Mouse (Mus musculus) retina, postnatal 1 day (tissue): ENCODE data around the gene Ddx55.

Experiments used
- DNase-seq: peaks from one replicate; pipeline ENCODE4 v3.0.0-alpha.2; 2012

Ddx55 gene

DNA sequence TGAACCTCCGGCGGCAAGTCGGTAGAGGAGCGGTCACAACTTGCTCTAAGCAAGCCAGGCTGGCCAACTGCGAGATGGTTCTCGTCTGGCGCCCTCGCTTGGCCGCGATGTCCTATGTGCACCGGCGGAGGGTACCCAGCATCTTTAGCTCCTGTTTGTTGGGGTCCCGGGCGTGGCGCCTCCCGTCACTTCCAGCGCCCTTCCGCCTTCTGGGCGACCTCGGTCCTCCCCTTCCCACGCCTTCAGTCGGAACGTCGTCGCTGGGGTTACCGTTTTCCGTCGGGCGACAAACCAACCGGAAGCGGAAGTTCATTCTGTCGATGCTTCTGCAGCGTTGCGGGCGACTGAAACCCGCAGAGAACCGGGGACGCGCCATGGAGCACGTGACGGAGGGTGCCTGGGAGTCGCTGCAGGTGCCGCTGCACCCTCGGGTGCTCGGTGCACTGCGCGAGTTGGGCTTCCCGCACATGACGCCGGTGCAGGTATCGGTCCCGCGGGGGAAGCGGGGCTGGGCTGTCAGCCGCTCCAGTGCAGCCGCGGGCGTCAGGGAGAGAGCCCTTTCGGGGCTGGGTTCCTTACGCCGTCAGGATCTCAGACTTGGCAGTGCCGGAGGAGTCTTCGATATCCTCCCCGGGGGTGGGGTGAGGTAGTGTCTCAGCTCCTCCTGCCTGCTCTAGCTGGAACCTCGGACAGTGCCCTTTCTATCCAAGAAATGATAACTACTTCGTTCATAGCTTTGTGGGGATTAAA lies at the start of gene Ddx55:
Gene Ddx55 (plus strand): TSS at position 307 of the 750 bp plus-strand sequence.
- peak; percentile 96 for DNase-seq

DNA sequence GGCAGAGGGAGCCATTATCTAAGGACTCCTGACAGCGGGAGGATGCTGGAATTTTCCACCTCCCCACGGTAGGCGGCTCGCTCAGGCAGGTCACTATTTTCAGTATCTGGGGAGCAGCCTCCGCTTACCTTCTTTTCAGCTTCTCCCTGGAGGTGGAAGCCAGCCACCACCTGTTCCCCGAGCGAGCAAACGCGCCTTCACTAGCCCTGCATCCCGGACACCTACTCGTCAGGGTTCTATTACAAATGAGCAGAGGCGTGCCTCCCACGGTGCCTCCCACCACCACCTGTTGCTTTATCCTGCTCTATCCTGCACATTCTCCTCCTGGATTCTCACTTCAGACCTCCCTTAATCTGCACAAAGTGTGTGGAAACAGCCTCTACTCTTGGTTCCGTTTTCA lies 48.9 kb upstream of the Ddx55 start:
- no peak for DNase-seq

DNA sequence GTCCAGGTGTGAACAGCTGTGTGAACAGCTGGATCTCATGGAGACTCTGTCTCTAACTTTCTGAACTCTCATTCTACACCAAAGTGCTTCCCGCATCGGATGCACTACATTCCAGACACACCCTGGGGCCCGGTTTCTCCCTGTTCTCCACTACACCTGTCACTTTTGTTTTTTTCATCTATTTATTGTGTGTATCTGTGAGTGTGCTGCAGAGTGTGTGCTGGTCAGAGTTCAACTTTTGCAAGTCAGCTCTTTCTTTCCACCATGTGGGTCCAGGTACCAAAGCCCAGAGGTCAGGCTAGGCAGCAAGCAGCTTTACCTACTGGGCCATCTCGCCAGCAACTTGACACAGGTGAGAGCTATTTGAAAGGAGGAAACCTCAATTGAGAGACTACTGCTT lies 47.4 kb upstream of the Ddx55 start:
- no peak for DNase-seq

DNA sequence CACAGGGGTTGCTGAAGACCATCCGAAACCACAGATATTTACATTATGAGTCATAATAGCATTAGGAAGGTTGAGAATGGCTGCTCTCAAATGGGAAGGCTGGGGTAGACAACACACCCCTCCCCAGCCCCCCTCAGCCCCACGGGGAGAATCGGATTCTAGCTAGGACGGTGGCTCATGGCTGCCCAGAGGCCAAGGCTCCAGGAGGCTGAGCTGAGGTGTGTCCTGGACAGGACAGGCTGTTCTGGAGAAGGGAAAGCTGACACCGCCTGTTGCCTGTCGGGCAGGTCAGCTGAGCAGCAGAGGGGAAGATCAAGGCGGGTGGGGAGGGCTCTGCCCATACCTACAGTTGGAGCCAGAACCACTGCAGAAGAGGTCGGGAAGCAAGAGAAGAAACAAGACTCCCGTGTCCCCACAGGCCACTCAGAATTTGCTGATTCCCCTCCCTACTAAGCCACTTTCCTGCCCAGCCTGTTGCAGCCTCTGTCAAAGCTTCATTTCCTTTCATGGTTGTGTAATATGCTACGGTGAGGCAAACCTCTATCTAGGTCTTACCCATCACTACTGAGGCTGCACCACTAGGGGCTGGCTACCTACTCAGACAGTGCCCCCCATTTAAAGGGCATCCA lies 45.8 kb upstream of the Ddx55 start:
- no peak for DNase-seq

DNA sequence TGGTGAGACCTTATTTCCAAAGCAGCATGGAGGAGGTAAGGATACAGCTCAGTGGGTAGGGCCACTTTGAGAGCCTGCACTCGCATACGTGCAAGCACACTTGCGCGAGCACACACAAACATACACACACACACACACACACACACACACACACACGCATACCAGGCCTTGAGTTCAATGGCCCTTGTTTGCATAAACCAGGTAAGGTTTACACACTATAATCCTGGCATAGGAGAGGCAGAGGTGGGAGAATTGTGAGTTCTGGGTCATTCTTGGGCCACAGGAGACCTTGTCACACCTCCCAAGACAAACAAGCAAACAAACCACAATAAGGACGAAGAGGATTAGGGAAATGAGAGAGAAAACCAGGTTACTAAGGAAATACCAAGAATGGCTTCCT lies 43.5 kb upstream of the Ddx55 start:
- no peak for DNase-seq

DNA sequence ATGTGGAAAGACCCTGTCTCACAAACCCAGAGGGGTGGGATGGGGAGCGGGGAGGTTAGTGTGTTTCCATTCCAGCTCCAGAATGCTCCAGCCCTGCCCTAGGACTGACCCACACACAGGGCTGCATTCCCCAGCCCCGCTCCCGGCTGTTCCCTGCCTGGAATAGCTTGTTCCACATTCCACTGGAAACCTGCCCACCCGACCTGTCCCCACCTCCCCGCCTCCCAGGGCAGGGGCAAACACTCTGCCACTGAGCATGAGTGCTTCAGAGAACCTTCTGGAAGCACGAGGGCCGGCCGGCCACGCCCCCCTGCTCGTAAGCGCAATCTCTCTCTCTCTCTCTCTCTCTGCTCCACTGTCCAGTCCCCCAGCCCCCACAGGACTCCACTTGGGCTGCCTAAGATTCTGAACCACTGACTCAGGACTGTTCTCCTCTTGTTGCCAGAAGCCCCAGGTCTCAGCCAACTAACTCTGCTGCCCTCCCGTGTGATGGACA lies 42.9 kb upstream of the Ddx55 start:
- DNase-seq, result no peak

DNA sequence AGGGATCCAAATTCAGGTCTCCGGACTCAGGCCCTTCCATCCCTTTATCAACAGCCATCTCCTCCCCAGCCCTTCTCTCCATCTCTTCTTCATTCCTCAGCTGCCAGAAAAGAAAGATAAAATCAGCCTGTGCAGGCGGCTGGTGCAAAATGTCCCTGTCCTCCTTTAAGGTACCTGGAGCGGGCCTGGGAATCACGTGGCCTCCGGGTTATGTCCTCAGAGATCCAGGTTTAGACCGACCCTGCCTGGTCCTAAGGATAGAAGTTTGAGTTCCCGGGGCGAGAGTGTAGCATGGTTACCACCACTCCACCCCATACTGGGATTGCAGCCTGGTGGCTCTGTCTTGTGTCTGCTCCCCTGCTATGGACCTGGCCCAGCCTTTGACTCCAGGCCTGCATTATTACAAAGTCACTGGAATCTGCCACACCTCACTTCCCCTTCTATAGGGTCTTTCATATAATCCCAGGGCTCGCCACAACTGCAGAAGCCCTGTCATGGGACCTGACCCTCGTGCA lies 42.1 kb upstream of the Ddx55 start:
- no peak for DNase-seq

DNA sequence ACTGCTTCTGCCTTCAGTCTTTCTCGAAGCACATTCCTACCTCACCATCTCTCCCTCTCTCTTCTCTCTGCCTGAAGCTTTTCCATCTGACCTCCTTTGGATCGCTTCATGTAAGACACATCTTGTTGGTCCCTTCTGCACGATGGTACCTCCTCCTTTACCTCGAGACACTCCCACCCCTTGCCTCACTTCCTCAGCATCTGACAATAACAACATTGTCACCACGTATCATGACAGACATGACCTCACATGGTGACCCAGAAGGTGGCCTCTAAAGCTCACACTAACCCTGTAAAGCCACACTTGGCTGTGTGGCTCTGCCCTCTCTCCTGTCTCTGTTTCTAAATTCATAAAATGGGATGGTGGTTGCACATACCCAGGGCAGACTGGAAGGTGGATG lies 36.9 kb upstream of the Ddx55 start:
- DNase-seq, result no peak

DNA sequence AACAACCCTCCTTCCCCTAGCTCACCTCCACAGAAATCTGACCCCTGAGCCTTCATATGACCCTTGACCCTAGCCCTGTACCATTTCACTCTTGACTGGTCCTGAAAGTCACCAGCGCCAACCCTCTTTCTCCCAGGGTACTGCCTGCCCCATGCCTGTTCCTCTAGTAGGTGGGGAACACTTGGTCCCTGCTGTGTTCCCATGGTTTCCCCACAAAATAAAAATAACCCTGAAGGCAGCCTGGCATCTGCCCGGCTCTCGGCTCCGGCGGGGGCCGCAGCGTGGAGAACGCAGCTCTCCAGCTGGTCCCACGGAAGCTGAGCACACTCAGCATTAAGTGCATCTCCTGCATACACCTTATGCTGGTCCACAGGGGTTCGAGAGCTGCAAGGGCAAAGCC lies 34.0 kb upstream of the Ddx55 start:
- DNase-seq, result no peak

DNA sequence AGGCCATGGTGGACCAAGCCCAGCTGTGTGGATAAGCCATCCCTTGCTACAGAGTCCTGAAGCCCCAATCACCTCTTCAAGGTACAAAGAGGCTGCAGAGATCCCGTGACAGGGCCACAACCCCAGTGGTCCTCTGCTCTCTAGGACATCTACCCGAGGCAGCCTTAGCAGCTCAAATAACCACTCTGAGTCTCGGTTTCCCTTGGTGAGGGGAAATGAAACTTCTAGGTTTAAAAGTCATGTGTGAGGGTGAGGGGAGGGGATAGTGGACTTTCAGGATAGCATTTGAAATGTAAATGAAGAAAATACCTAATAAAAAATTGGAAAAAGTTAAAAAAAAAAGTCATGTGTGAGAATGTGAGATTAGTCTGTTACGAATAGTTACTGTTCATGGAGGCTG lies 31.1 kb upstream of the Ddx55 start:
- no peak for DNase-seq

DNA sequence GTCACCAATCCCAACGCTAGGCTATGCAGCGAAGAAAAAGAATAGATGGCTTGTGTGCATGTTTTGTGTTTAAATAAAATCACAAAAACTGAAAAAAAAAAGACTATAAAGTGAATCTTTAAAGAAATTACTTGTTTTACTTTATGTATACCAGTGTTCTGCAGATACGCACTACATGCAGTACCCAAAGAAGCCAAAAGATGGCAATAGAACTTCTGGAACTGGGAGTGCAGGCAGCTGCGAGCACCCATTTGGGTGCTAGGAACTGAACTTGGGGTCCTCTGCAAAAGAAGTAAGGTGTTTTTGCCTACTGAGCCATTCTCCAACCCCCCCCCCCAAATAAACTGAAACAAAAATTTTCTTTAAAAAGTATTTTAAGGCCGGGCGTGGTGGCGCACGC lies 29.6 kb upstream of the Ddx55 start:
- peak; percentile 10 for DNase-seq

DNA sequence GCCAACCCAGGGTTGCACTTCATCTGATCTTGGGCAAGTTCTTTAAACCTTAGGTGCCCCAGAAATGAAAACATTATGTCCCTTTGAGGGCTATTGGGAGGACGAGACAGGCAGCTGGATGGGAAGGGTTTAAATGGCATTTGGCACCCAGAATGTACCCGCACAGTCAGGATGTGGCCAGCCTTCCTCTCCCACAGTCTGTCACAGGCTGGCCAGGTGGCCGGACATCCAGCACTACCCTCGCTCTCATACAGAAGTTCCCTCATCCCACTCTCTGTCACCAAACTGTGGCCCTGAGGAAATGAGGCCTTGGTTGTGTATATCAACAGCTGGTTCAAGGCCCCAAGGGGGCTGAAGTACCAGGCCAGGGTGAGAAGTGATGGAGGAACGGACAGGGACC lies 27.7 kb upstream of the Ddx55 start:
- DNase-seq, result no peak

DNA sequence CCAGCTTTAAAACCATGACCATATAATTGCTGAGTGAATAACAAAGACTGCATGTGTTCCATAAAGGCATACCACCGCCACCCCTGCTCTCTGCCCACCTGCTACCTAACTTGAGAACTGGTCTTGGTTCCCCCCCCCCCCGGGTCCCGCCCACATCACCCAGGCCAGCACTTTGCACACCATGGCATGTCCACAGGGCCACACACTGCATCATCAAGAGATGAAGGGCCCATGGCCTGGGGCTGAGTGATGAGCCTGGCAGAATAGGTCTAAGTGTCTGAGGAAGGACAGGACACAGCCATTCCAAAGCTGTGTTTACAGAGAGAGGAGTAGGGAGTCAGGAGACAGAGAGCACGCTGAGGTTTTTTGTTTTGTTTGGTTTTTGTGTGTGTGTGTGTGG lies 24.3 kb upstream of the Ddx55 start:
- peak; percentile 17 for DNase-seq

DNA sequence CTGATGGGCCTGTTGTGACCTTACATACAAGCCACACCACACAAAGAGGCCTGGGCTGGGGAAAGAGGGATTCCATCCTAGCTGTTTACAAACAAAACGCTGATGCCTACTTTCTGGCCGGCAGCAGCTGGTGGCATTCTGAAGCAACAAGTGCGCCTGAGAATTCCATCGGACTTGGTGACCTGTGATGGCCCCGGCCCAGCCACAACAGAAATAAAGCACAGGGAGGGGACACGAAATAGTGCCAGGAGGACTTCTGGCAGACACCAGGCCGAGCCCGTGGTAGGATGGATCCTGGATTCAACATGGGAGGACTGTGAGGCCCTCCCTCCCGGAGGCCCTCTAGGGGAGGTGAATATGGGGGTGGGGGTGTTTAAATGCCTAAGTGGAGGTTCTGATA lies 23.9 kb upstream of the Ddx55 start:
- peak; percentile 23 for DNase-seq

DNA sequence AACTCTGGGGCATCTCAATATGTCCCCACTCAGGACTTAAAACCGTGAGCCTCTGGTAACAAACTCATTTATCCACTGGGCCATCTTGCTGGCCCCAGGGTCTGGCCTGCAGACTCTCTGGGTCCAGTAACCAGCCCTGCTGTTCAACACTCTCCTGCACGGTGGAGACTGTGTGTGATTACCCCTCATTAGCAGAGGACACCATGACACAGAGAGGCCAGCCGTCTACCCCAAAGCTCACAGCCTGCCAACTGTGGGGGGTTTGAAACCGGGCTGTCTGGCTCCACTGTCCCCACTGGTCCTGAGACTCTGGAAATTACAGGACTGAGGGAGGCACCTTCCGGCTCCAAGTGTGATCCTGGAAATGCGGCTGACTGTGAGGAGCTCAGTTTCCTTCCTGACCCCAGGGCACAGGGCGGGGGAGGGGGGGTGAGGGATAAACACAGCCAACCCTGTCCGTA lies 23.4 kb upstream of the Ddx55 start:
- peak; percentile 23 for DNase-seq

DNA sequence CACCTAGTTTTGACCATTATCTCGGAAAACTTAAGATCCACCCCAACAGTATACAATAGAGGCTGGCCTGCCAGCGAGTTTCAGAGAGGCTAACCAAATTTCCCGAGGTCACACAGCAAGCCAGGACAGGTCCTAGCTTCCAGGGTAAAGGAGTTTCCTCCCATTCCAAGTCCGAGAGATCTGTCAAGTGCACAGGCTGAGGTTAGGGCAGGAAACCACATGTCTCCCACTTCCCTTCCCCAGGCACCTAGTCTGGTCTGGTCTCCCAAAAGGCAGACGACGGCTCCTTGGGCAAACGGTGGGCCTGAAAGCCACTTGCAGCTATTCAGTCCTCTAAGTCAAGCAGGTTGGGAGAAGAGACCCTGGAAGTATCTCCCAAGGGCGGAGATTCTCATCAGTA lies 23.0 kb upstream of the Ddx55 start:
- DNase-seq, result no peak

DNA sequence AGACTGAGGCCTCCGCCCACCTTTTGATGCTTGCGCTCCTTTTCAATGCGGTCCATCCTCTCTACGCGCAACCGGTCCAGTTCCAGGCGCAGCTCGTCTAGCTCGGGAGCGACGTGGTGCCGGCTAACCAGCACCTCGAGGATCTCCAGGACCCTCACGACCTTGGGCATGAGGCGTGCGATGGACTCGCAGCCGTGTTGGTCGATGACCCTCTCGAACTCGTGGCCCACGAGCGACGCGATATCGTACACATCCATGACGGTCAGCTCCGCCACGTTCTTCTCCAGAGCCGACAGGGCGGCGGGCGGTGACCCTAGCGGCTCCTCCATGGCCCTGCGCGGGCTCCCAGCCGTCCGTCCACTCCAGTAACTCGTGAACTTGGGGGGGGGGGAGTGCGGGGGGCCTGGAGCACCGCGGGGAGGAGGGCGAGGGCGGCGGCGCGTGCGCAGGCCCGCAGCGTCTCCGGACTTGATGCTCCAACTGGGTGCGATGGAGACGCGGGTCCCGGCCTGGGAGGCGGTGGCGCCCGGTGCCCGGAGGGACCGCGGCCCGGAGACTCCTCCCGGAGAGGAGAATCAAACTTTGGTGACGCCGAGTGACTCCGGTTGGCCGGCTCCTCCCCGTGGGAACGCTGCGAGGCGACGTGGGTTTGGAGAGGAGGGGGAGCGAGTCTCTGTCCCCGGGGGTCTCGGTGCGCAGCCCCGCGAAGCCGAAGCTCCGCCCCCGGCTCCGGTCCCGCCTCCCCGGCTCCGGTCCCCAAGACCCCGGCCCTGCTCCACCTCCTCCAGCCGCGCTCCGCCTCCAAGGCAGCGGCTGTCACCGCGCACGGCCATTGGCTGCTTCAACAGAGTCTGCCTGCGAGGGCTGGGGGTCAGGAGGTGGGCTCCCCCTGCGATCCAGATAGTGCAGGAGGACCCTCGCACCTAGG lies 21.7 kb upstream of the Ddx55 start, which contains the start of gene Rilpl1:
Gene Rilpl1 (minus strand): TSS at position 737 of the 928 bp plus-strand sequence.
- DNase-seq, result peak; percentile 93

DNA sequence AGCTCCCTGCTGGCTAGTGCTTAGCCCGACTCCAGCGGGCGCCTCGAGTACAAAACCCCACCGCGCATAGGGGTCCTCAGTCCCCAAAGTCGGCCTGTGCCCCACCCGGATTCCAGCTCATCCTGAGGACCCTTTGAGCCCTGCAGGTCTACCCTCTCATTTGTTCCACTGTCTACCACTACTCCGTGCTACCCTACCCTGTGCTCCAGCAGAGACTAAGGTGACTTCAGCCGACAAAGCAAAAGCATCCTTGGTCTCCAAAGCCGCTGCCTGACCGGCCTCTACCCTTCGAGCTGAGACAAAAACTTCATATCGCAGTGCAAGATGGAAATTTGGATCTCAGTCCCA lies 21.1 kb upstream of the Ddx55 start:
- DNase-seq, result no peak

DNA sequence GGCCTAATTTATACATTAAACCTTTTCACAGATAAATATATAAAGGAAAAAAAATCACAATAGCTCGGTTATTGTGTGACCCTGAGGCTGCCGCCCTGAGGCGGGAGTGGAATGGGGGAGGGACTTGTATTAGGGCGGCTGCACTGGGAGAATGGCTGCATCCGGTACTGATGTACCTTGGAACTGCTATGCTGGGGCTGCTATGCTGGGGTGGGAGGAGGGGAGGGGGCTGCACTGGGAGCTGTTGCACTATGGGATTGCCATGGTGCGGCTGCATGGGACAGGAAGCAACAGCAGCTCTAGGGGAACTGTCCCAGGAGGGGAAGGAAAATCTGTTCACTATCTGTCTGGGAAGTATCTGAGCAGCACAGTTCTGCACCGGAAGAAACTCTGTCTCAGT lies 20.2 kb upstream of the Ddx55 start:
- no peak for DNase-seq

DNA sequence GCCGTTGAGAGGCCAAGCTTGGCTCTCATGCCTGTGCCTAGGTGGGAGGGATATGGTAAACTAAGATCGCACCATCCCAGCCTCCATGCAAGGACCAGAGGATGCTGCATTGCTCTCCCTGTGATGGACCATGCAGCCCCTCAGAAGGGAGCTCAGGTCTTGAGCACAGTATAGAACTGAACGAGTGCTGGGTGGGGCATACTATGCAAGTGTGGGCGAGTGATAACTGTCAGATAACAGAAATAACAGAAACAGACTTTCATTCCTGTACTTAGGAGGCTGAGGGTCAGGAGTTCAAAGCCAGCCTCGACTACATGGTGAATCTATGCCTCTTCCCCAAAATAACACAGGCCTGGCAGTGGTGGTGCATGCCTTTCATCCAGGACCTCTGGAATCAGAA lies 17.6 kb upstream of the Ddx55 start:
- DNase-seq, result no peak

DNA sequence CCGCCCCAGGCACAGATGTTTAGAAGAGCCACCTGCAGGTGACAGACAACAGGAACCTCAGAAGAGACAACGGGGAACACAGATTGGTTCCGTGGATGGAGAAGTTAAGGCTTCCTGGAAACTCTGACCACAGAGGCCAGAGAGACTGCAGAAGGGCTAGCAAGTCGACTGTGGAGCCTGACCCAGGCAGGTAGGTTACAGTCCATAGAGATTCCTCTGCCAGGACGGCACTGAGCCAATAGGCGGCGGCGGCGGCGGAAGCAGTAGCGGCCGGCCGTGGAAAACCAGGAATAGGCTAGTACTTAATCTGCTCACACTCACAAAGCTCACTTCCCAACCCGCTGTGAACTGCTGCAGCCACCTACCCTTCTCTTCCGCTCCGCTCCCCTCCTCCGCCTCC lies 15.9 kb upstream of the Ddx55 start:
- DNase-seq, result peak; percentile 36

DNA sequence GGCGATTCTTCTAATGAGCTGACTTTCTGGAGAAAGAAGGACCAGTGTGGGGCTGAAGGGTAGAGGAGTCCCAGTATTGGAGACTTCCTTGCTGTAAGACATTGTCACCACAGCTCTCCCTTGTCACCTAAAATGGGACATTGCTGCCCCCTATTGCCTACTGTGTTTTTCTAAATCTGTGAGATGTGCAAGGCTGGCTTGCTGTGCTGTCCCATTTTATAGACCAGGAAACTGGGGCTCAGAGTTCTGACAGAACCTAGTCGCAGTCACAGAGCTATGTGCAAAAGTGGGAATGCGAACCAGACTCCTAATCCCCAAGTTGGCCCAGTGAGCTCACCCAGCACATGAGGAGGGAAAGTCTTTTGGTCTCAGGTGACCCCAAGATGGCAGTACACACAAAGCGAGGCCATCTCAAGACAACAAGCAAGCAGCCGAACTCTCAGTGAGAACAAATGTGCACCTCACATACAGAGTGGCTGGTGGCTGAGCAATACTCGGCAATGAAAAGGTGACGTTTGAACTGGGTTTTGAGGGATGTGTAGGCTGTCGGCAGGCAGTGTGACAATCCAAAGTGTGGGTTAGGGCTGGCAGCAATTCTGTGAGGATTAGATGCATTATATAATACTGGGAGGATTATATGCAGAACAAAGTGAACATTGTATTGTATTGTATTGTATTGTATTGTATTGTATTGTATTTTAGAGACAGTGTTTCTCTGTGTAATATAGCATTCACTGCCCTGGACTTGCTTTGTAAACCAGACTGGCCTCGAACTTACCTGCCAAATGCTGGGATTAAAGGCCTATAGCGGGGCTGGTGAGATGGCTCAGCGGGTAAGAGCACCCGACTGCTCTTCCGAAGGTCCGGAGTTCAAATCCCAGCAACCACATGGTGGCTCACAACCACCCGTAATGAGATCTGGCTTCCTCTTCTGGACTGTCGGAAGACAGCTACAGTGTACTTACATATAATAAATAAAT lies 13.6 kb upstream of the Ddx55 start:
- peak; percentile 70 for DNase-seq
